ENCODE assay signal across 18 mouse cellular contexts in the genomic region with DNA sequence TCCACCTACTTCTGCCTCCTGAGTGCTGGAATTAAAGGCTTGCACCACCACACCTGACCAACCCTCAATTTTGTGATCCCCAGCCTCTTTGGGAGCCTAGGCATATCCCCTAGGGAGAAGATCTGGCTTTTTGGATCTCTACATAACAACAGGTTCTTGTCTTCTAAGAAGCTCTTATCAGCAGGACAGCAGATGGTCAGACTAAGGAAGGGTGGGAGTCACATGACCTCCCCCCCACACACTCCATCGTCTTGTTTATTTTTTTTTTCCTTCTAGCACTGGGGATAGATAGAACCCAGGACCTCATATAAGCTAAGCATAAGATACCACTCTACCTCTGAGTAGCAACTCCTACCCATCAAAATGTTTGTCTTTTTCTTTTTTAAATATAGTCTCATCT. TPM values are rescaled to one million over a fixed set of nuclear protein-coding genes. Genes with fewer than 3 reads are reported as not detected.
DNase-seq lines count a peak whose midpoint lies in the region; ATAC-seq and TF ChIP-seq lines count a peak whose summit lies in the region.
"Had no signal": no experiment of that assay in that cellular context is flagged by ENCODE, and none has a peak within 500 bp of the region (broad histone marks: within the 10 kb centered on the region; RNA-seq: fewer than 3 reads in every experiment).

No protein-coding gene starts in this region.

- H3K4me1 ChIP-seq in heart, embryonic 11.5 days (ENCODE audit: control insufficient read depth, insufficient read depth, low read length), result peaks cover 9% of the 10 kb centered on the region
- peaks cover 21% of the 10 kb centered on the region for H3K4me1 ChIP-seq in liver, embryonic 12.5 days
- peaks cover 7% of the 10 kb centered on the region; the same call in 1 of the 2 replicates for H3K4me1 ChIP-seq in liver, postnatal 0 days (ENCODE audit: insufficient read depth)
- peaks cover 0 to 7% of the 10 kb centered on the region in 2 experiments; a peak in 1 of 4 replicates for H3K4me1 ChIP-seq in liver, embryonic 14.5 days (replicated peaks; ENCODE audit: control insufficient read depth in 2 of 2, insufficient read depth in 2 of 2, low read length in 1 of 2)

- H3K4me3 ChIP-seq in heart, embryonic 11.5 days (ENCODE audit: low read depth, low read length), result no peak overlapping the region
- no peak overlapping the region for H3K4me3 ChIP-seq in liver, embryonic 12.5 days
- no peak overlapping the region for H3K4me3 ChIP-seq in liver, postnatal 0 days (ENCODE audit: low read depth, low read length)
- H3K4me3 ChIP-seq in liver, embryonic 14.5 days (ENCODE audit: insufficient read depth in 1 of 2, low read depth in 2 of 2, low read length in 2 of 2), result no peak overlapping the region
- H3K4me3 ChIP-seq: embryonic facial prominence, embryonic 13.5 days; forebrain, embryonic 12.5 days; heart, embryonic 15.5 days; hindbrain, embryonic 15.5 days had no signal

- 0 out of 2 replicates have a peak, but pooled peaks have one; percentile 48 for ATAC-seq in heart, embryonic 11.5 days (replicated peaks; ENCODE audit: insufficient number of reproducible peaks, low FRiP score, low TSS enrichment)
- ATAC-seq in liver, embryonic 12.5 days, result peak; percentile 75
- ATAC-seq in liver, postnatal 0 days, result no peak
- ATAC-seq in liver, embryonic 14.5 days (ENCODE audit: insufficient read depth), result peak; percentile 52; the same call in 1 of the 2 replicates
- ATAC-seq: forebrain, embryonic 16.5 days had no signal

- H3K9ac ChIP-seq in heart, embryonic 11.5 days (ENCODE audit: low read depth, low read length), result no peak overlapping the region
- H3K9ac ChIP-seq in liver, embryonic 12.5 days, result no peak overlapping the region
- no peak overlapping the region for H3K9ac ChIP-seq in liver, postnatal 0 days (replicated peaks)
- H3K9ac ChIP-seq in liver, embryonic 14.5 days (replicated peaks), result no peak overlapping the region
- H3K9ac ChIP-seq: embryonic facial prominence, embryonic 13.5 days; forebrain, embryonic 12.5 days; heart, embryonic 15.5 days; hindbrain, embryonic 15.5 days had no signal

- 17% methylated on average over 1 of the region's 1 CpGs for WGBS in heart, embryonic 11.5 days (ENCODE audit: insufficient replicate concordance)
- WGBS in liver, embryonic 12.5 days (ENCODE audit: insufficient replicate concordance), result 6% methylated on average over 1 of the region's 1 CpGs
- 21% methylated on average over 1 of the region's 1 CpGs for WGBS in liver, postnatal 0 days (ENCODE audit: insufficient replicate concordance)
- WGBS in liver, embryonic 14.5 days (ENCODE audit: insufficient replicate concordance), result 16% methylated on average over 1 of the region's 1 CpGs

- DNase-seq in heart, adult 11 months, result no peak
- DNase-seq in liver, postnatal 0 days, result no peak
- DNase-seq in liver, embryonic 14.5 days (ENCODE audit: low read depth in 3 of 3, low spot score in 3 of 3), result no peak
- no peak for DNase-seq in right cerebral cortex, postnatal 14 days
- DNase-seq in gastrocnemius, postnatal 4 days (ENCODE audit: low spot score in 2 of 2), result no peak
- DNase-seq: adrenal gland, adult 2 months; adrenal gland, postnatal 25 days; cerebellum, adult 11-12 months; cerebellum, adult 9-10 months; cerebellum, postnatal 25 days; gastrocnemius, postnatal 10 days had no signal

- no peaks in the 10 kb centered on the region for H3K36me3 ChIP-seq in heart, embryonic 11.5 days (ENCODE audit: control insufficient read depth, insufficient read depth, low read length)
- no peaks in the 10 kb centered on the region for H3K36me3 ChIP-seq in liver, embryonic 12.5 days
- no peaks in the 10 kb centered on the region for H3K36me3 ChIP-seq in liver, postnatal 0 days (replicated peaks; ENCODE audit: insufficient read depth, low read length)
- no peaks in the 10 kb centered on the region for H3K36me3 ChIP-seq in liver, embryonic 14.5 days (replicated peaks; ENCODE audit: control insufficient read depth, insufficient read depth, low read depth)
- H3K36me3 ChIP-seq: embryonic facial prominence, embryonic 13.5 days; forebrain, embryonic 12.5 days; heart, embryonic 15.5 days; hindbrain, embryonic 15.5 days had no signal

- TF ChIP-seq CTCF in liver, postnatal 0 days (IDR thresholded peaks at IDR 0.05; ENCODE audit: low read depth), result no peak
- no peak for TF ChIP-seq CTCF in liver, embryonic 14.5 days (IDR thresholded peaks at IDR 0.05; ENCODE audit: low read depth)

- H3K4me2 ChIP-seq in heart, embryonic 11.5 days, result no peak overlapping the region
- H3K4me2 ChIP-seq in liver, embryonic 12.5 days, result no peak overlapping the region
- no peak overlapping the region for H3K4me2 ChIP-seq in liver, postnatal 0 days (ENCODE audit: low read depth, low read length)
- no peak overlapping the region for H3K4me2 ChIP-seq in liver, embryonic 14.5 days (ENCODE audit: low read depth)
- H3K4me2 ChIP-seq: embryonic facial prominence, embryonic 13.5 days; forebrain, embryonic 12.5 days; heart, embryonic 15.5 days; hindbrain, embryonic 15.5 days had no signal

- H3K27me3 ChIP-seq in heart, embryonic 11.5 days (ENCODE audit: control insufficient read depth, insufficient read depth, low read length), result peaks cover 9% of the 10 kb centered on the region
- peaks cover 42% of the 10 kb centered on the region for H3K27me3 ChIP-seq in liver, embryonic 12.5 days (replicated peaks)
- no peaks in the 10 kb centered on the region for H3K27me3 ChIP-seq in liver, postnatal 0 days (ENCODE audit: insufficient read depth, low read length)
- H3K27me3 ChIP-seq in liver, embryonic 14.5 days (ENCODE audit: control insufficient read depth, insufficient read depth, low read length), result no peaks in the 10 kb centered on the region; the same call in 1 of the 2 replicates

- H3K9me3 ChIP-seq in heart, embryonic 11.5 days (replicated peaks; ENCODE audit: control insufficient read depth, low read length), result no peaks in the 10 kb centered on the region
- H3K9me3 ChIP-seq in liver, embryonic 12.5 days (replicated peaks), result no peaks in the 10 kb centered on the region
- no peaks in the 10 kb centered on the region for H3K9me3 ChIP-seq in liver, postnatal 0 days (ENCODE audit: low read length)
- no peaks in the 10 kb centered on the region for H3K9me3 ChIP-seq in liver, embryonic 14.5 days (ENCODE audit: control insufficient read depth, low read length)
- H3K9me3 ChIP-seq: embryonic facial prominence, embryonic 13.5 days; forebrain, embryonic 12.5 days; heart, embryonic 15.5 days; hindbrain, embryonic 15.5 days had no signal

- TF ChIP-seq EP300 in liver, postnatal 0 days (IDR thresholded peaks at IDR 0.05; ENCODE audit: low read depth), result no peak
- TF ChIP-seq EP300 in liver, embryonic 14.5 days (IDR thresholded peaks at IDR 0.05; ENCODE audit: low read depth), result no peak

- no peak overlapping the region; the same call in 1 of the 2 replicates for H3K27ac ChIP-seq in heart, embryonic 11.5 days (ENCODE audit: low read depth, low read length)
- no peak overlapping the region for H3K27ac ChIP-seq in liver, embryonic 12.5 days
- no peak overlapping the region for H3K27ac ChIP-seq in liver, postnatal 0 days (ENCODE audit: low read depth)
- no peak overlapping the region for H3K27ac ChIP-seq in liver, embryonic 14.5 days
- H3K27ac ChIP-seq: embryonic facial prominence, embryonic 13.5 days; forebrain, embryonic 12.5 days; heart, embryonic 15.5 days; hindbrain, embryonic 15.5 days had no signal

RNA-seq across cellular contexts. Expression of a gene that starts 40.7 kb away (rescaled TPM):
- 18.7 and 20.2 TPM in 2 replicates for polyA plus RNA-seq in heart, embryonic 11.5 days (2014; fragmentation: Nextera tagmentation; extraction: Ambion mirVana)
- polyA plus RNA-seq in liver, embryonic 12.5 days (2016; fragmentation: Nextera tagmentation; extraction: Ambion mirVana), result 7.9 and 8.4 TPM in 2 replicates
- 4.0 and 4.2 TPM in 2 replicates for polyA plus RNA-seq in liver, postnatal 0 days (2015; fragmentation: Nextera tagmentation; extraction: Ambion mirVana)
- 3.5 and 4.6 TPM in 2 replicates for polyA plus RNA-seq in liver, embryonic 14.5 days (2012; rRNA removed)
- polyA plus RNA-seq in liver, embryonic 14.5 days (2014; fragmentation: Nextera tagmentation; extraction: Ambion mirVana), result 4.7 TPM in 2 replicates
- 10 to 100 TPM; 38.1 to 38.7 TPM for total RNA-seq in gastrocnemius, postnatal 4 days (2021)
